Mouse (Mus musculus): Measurements from ENCODE around the gene Qtrt2. TPM values are rescaled to one million over a fixed set of nuclear protein-coding genes. Genes with fewer than 3 reads are reported as not detected.

The Qtrt2 gene
- 7.1 and 7.8 TPM in 2 replicates for total RNA-seq (2023)

GRCm38 (mm10) chr16:43926341-43926859 is at the start of gene Qtrt2:
Gene Qtrt2 (minus strand): TSS chr16:43926809.

GRCm38 (mm10) chr16:43889208-43890004 is 37.2 kb downstream of the Qtrt2 start, which contains the start of gene Ccdc191:
Gene Ccdc191 (plus strand): TSS chr16:43889800.

Other genes starting within 250 kb of the Qtrt2 start
- gene Drd3, start 172.8 kb downstream of the Qtrt2 start, total RNA-seq (2023) = not detected in 2 replicates
- gene Ccdc191, start 37.0 kb downstream of the Qtrt2 start, total RNA-seq (2023) = 0.95 and 1.1 TPM in 2 replicates
- gene Zdhhc23, start 53.0 kb upstream of the Qtrt2 start, total RNA-seq (2023) = 0.38 and 0.98 TPM in 2 replicates
- 1.5 and 2.4 TPM in 2 replicates for gene Gramd1c, start 136.5 kb upstream of the Qtrt2 start, total RNA-seq (2023)
- 84.2 and 98.1 TPM in 2 replicates for gene Atp6v1a, start 212.9 kb upstream of the Qtrt2 start, total RNA-seq (2023)
- gene Naa50, start 213.0 kb upstream of the Qtrt2 start, total RNA-seq (2023) = 25.7 and 28.8 TPM in 2 replicates
- gene Usf3, start 246.4 kb upstream of the Qtrt2 start, total RNA-seq (2023) = 19.2 and 23.1 TPM in 2 replicates